Mouse (Mus musculus) B cell, adult (primary cell): Measurements from ENCODE around the gene Wnt3. TPM values are rescaled to one million over a fixed set of nuclear protein-coding genes. Genes with fewer than 3 reads are reported as not detected.

Source experiments
- total RNA-seq: library from RNA; stranded (reverse); gene quantifications from 4 replicates; pipeline ENCODE4 v1.2.4, GENCODE M21; 2023; ENCODE audit not compliant: inconsistent age

Wnt3 gene
- total RNA-seq = not detected in 4 replicates

GRCm38 (mm10) chr11:103773387-103774227, at the start of gene Wnt3:
Gene Wnt3 (plus strand): TSS chr11:103774150.

GRCm38 (mm10) chr11:103749306-103750089, 24.5 kb upstream of the Wnt3 start, which contains the start of gene Wnt9b:
Gene Wnt9b (minus strand): TSS chr11:103749821.

Other genes starting within 250 kb of the Wnt3 start
- gene Gm884, start 153.0 kb upstream of the Wnt3 start, total RNA-seq = not detected in 4 replicates
- gene Lyzl6, start 135.3 kb upstream of the Wnt3 start, total RNA-seq = not detected in 4 replicates
- not detected in 4 replicates for gene Rprml, start 124.6 kb upstream of the Wnt3 start, total RNA-seq
- 63.5 to 68.6 TPM (median 68.2 TPM) in 4 replicates for gene Gosr2, start 76.3 kb upstream of the Wnt3 start, total RNA-seq
- gene Wnt9b, start 24.3 kb upstream of the Wnt3 start, total RNA-seq = not detected in 4 replicates
- gene Nsf, start 179.9 kb downstream of the Wnt3 start, total RNA-seq = 158 to 169 TPM (median 162 TPM) in 4 replicates
- gene Arf2, start 192.6 kb downstream of the Wnt3 start, total RNA-seq = 26.7 to 36.4 TPM (median 32.5 TPM) in 4 replicates